Mouse (Mus musculus): ENCODE data around the gene Gse1. TPM values are rescaled to one million over a fixed set of nuclear protein-coding genes. Genes with fewer than 3 reads are reported as not detected.
A peak's percentile ranks its signal among the peaks of the same experiment; 100 is the strongest.

The Gse1 gene
- polyA plus RNA-seq, 1 experiment, result 17.1 TPM

GRCm38 (mm10) chr8:120529226-120529625, 301.0 kb downstream of the Gse1 start:
- H3K9me3 ChIP-seq (ENCODE audit: control insufficient read depth, low read length), result no peaks in the 10 kb centered on the region
- H3K4me3 ChIP-seq (replicated peaks), result no peak overlapping the region
- no peak for TF ChIP-seq GATA1 (IDR thresholded peaks at IDR 0.05; ENCODE audit: low read length)
- TF ChIP-seq TAL1 (IDR thresholded peaks at IDR 0.05; ENCODE audit: low read length), result no peak
- H3K27me3 ChIP-seq (ENCODE audit: control insufficient read depth), result peaks cover 2% of the 10 kb centered on the region; the same call in 1 of the 2 replicates
- peaks cover 74% of the 10 kb centered on the region for H3K36me3 ChIP-seq (ENCODE audit: control insufficient read depth)
- H3K4me1 ChIP-seq (ENCODE audit: control insufficient read depth), result peaks cover 88% of the 10 kb centered on the region

- TF ChIP-seq GATA1 (IDR thresholded peaks at IDR 0.05; ENCODE audit: low read length) (no peak), TAL1 (IDR thresholded peaks at IDR 0.05; ENCODE audit: low read length) (no peak)
- Histone ChIP-seq H3K9me3 (ENCODE audit: control insufficient read depth, low read length) (no peaks in the 10 kb centered on the region), H3K36me3 (ENCODE audit: control insufficient read depth) (peaks cover 63% of the 10 kb centered on the region), H3K27me3 (ENCODE audit: control insufficient read depth) (peaks cover 2% of the 10 kb centered on the region; the same call in 1 of the 2 replicates), H3K4me1 (ENCODE audit: control insufficient read depth) (peaks cover 88% of the 10 kb centered on the region), H3K4me3 (replicated peaks) (no peak overlapping the region)
Measured at GRCm38 (mm10) chr8:120530954-120531656, 302.8 kb downstream of the Gse1 start.

GRCm38 (mm10) chr8:120531775-120532516, 303.7 kb downstream of the Gse1 start:
- no peak overlapping the region for H3K4me3 ChIP-seq (replicated peaks)

GRCm38 (mm10) chr8:120532517-120533215, 304.4 kb downstream of the Gse1 start:
- Histone ChIP-seq H3K4me3 (replicated peaks) (no peak overlapping the region), H3K4me1 (ENCODE audit: control insufficient read depth) (peaks cover 85% of the 10 kb centered on the region), H3K36me3 (ENCODE audit: control insufficient read depth) (peaks cover 48% of the 10 kb centered on the region), H3K27me3 (ENCODE audit: control insufficient read depth) (peaks cover 2% of the 10 kb centered on the region; the same call in 1 of the 2 replicates), H3K9me3 (ENCODE audit: control insufficient read depth, low read length) (no peaks in the 10 kb centered on the region)
- TF ChIP-seq GATA1 (IDR thresholded peaks at IDR 0.05; ENCODE audit: low read length) (no peak), TAL1 (IDR thresholded peaks at IDR 0.05; ENCODE audit: low read length) (no peak)

More at GRCm38 (mm10) chr8:120531775-120532516, 303.7 kb downstream of the Gse1 start:
- Histone ChIP-seq H3K36me3 (ENCODE audit: control insufficient read depth) (peaks cover 54% of the 10 kb centered on the region), H3K9me3 (ENCODE audit: control insufficient read depth, low read length) (no peaks in the 10 kb centered on the region), H3K4me1 (ENCODE audit: control insufficient read depth) (peaks cover 88% of the 10 kb centered on the region), H3K27me3 (ENCODE audit: control insufficient read depth) (peaks cover 2% of the 10 kb centered on the region; the same call in 1 of the 2 replicates)
- TF ChIP-seq GATA1 (IDR thresholded peaks at IDR 0.05; ENCODE audit: low read length), result no peak
- TF ChIP-seq TAL1 (IDR thresholded peaks at IDR 0.05; ENCODE audit: low read length), result no peak

- Histone ChIP-seq H3K27me3 (ENCODE audit: control insufficient read depth) (peaks cover 2% of the 10 kb centered on the region; the same call in 1 of the 2 replicates), H3K9me3 (ENCODE audit: control insufficient read depth, low read length) (no peaks in the 10 kb centered on the region), H3K4me1 (ENCODE audit: control insufficient read depth) (peaks cover 83% of the 10 kb centered on the region), H3K36me3 (ENCODE audit: control insufficient read depth) (peaks cover 42% of the 10 kb centered on the region), H3K4me3 (replicated peaks) (no peak overlapping the region)
- no peak for TF ChIP-seq GATA1 (IDR thresholded peaks at IDR 0.05; ENCODE audit: low read length)
Measured at GRCm38 (mm10) chr8:120533380-120533779, 305.1 kb downstream of the Gse1 start.

- H3K27me3 ChIP-seq (ENCODE audit: control insufficient read depth), result peaks cover 2% of the 10 kb centered on the region; the same call in 1 of the 2 replicates
- TF ChIP-seq GATA1 (IDR thresholded peaks at IDR 0.05; ENCODE audit: low read length), result no peak
- no peak for TF ChIP-seq TAL1 (IDR thresholded peaks at IDR 0.05; ENCODE audit: low read length)
Measured at GRCm38 (mm10) chr8:120534080-120534479, 305.8 kb downstream of the Gse1 start.

GRCm38 (mm10) chr8:120534504-120535368, 306.5 kb downstream of the Gse1 start:
- H3K9me3 ChIP-seq (ENCODE audit: control insufficient read depth, low read length), result no peaks in the 10 kb centered on the region
- H3K27me3 ChIP-seq (ENCODE audit: control insufficient read depth), result peaks cover 2% of the 10 kb centered on the region; the same call in 1 of the 2 replicates
- no peak for TF ChIP-seq GATA1 (IDR thresholded peaks at IDR 0.05; ENCODE audit: low read length)
- no peak for TF ChIP-seq TAL1 (IDR thresholded peaks at IDR 0.05; ENCODE audit: low read length)
- peaks cover 87% of the 10 kb centered on the region for H3K4me1 ChIP-seq (ENCODE audit: control insufficient read depth)
- H3K36me3 ChIP-seq (ENCODE audit: control insufficient read depth), result peaks cover 44% of the 10 kb centered on the region
- peak overlapping the region; percentile 94 for H3K4me3 ChIP-seq (replicated peaks)

More at GRCm38 (mm10) chr8:120534080-120534479, 305.8 kb downstream of the Gse1 start:
- H3K9me3 ChIP-seq (ENCODE audit: control insufficient read depth, low read length), result no peaks in the 10 kb centered on the region
- no peak overlapping the region for H3K4me3 ChIP-seq (replicated peaks)
- peaks cover 84% of the 10 kb centered on the region for H3K4me1 ChIP-seq (ENCODE audit: control insufficient read depth)
- peaks cover 43% of the 10 kb centered on the region for H3K36me3 ChIP-seq (ENCODE audit: control insufficient read depth)
